Mouse (Mus musculus) stomach, embryonic 15.5 days (tissue): ENCODE measurements at regions not wholly inside any gene's neighbourhood (a gene's known extent, or its start where the extent isn't known, plus 50 kb on each side); places are given as distances from the start of the nearest gene placed in this dataset.

ENCODE experiments used
- ATAC-seq: fragments of 200-750 bp; cut with Nextera tagmentation; 2 replicates; pipeline ENCODE4 v1.8.0; 2017; ENCODE audit warnings: low read depth, moderate number of reproducible peaks, moderate TSS enrichment; ENCODE audit not compliant: insufficient read depth, low FRiP score
- H3K27ac ChIP-seq: fragments of 300-500 bp; sonication (generic); 2 replicates; pipeline ENCODE4 v1.5.1; 2015; ENCODE audit warnings: mild to moderate bottlenecking, inconsistent platforms
- H3K27me3 ChIP-seq: fragments of 300-500 bp; sonication (generic); replicated peaks from 2 replicates; pipeline ENCODE4 v1.6.1; 2015; ENCODE audit warnings: inconsistent platforms
- H3K36me3 ChIP-seq: fragments of 300-500 bp; sonication (generic); 2 replicates; pipeline ENCODE4 v1.6.1; 2015; ENCODE audit warnings: inconsistent platforms
- H3K4me1 ChIP-seq: fragments of 300-500 bp; sonication (generic); 2 replicates; pipeline ENCODE4 v1.6.1; 2015; ENCODE audit warnings: inconsistent platforms
- H3K4me2 ChIP-seq: fragments of 300-500 bp; sonication (generic); 2 replicates; pipeline ENCODE4 v1.6.1; 2015; ENCODE audit warnings: mild to moderate bottlenecking, inconsistent platforms
- H3K4me3 ChIP-seq: fragments of 300-500 bp; sonication (generic); replicated peaks from 2 replicates; pipeline ENCODE4 v1.5.1; 2015; ENCODE audit warnings: inconsistent platforms
- H3K9ac ChIP-seq: fragments of 300-500 bp; sonication (generic); 2 replicates; pipeline ENCODE4 v1.6.1; 2015; ENCODE audit warnings: inconsistent platforms
- H3K9me3 ChIP-seq: fragments of 300-500 bp; sonication (generic); 2 replicates; pipeline ENCODE4 v1.6.1; 2016; ENCODE audit warnings: inconsistent platforms
- WGBS: fragments of 180-500 bp; shearing (Covaris S2); methylation state at CpG from one replicate; pipeline ENCODE4 v1.1.7; 2015; 5-methylcytosine and 5-hydroxymethylcytosine counted together

DNA sequence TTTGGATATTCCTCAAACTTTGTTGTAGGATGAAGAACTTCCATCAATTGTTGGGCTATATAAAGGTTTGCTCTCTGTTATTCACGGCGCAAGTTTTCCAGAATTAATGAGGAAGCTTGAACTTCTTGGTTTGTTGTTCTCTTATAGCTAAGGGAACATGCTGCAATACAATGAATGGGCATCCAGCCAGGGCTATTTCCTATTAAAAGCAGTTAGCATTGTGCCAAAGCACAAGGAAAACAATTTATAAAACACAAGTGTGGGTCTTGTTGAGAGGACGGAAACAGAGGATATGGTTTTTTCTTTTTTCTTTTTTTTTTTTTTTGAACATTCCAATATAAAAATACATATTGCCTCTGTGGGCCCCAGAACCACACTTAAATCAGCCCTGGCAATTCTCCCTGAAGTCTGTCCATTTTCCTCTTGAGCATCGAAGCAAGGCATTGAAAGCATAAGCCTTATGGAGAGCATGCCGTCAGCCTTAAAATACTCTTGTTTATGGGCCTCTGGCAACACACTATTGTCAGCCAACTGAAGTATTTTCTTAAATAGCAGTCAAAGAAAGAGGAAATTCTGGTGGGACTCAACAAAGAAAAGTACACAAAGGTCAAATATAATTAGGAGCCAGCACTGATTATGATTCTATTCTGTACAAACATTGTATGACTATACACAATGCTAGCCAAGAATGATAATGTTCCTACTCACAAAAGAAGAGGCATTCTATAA lies 158.6 kb downstream of the Fam198b start:
- no peak overlapping the region for H3K9ac ChIP-seq
- H3K4me3 ChIP-seq, result no peak overlapping the region
- no peaks in the 10 kb centered on the region for H3K27me3 ChIP-seq
- H3K27ac ChIP-seq, result no peak overlapping the region
- no peaks in the 10 kb centered on the region for H3K4me1 ChIP-seq
- H3K36me3 ChIP-seq, result no peaks in the 10 kb centered on the region
- ATAC-seq, result no peak; the same call in 1 of the 2 replicates
- WGBS, result 64% methylated on average over 5 of the region's 5 CpGs
- H3K9me3 ChIP-seq, result no peaks in the 10 kb centered on the region
- no peak overlapping the region for H3K4me2 ChIP-seq

DNA sequence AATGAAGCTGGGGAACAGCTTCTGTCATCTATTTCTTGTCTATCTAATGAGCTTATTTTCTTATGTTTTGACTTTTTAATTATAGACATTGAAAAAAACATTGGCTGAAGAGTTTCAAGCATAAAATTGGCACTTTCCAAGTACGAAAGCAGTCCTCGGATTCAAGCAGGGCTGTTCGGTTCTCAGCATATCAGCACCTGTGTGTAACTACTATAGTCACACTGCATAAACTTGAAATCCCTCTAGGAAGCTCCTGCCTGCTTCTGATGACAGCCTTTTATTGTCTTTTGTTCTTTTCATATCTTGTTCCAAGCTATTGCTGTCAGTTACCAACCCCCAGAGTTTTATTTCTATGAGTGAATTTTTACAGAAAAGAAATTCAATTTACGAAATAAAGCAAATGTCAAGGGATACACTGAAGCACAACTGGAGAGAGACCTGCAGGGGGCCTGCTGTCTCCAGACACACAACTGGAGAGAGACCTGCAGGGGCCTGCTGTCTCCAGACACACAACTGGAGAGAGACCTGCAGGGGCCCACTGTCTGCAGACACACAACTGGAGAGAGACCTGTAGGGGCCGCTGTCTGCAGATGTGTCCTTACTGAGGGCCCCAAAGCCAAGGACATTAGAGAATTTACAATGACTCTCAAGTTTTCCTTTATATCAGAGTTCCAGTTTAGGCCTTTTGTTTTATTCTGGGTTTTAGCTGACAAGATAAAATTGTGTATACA lies 165.3 kb downstream of the Fam198b start:
- Histone ChIP-seq H3K4me3 (no peak overlapping the region), H3K4me2 (no peak overlapping the region), H3K9me3 (no peaks in the 10 kb centered on the region), H3K27ac (no peak overlapping the region), H3K36me3 (no peaks in the 10 kb centered on the region), H3K9ac (no peak overlapping the region), H3K4me1 (no peaks in the 10 kb centered on the region), H3K27me3 (no peaks in the 10 kb centered on the region)
- WGBS, result 85% methylated on average over 5 of the region's 5 CpGs
- ATAC-seq, result no peak

GRCm38 (mm10) chr3:80050920-80051319 lies 166.6 kb downstream of the Fam198b start:
- Histone ChIP-seq H3K4me3 (no peak overlapping the region), H3K27ac (no peak overlapping the region), H3K9ac (no peak overlapping the region), H3K27me3 (no peaks in the 10 kb centered on the region), H3K36me3 (no peaks in the 10 kb centered on the region), H3K4me1 (no peaks in the 10 kb centered on the region), H3K9me3 (no peaks in the 10 kb centered on the region), H3K4me2 (no peak overlapping the region)
- WGBS, result 85% methylated on average over 4 of the region's 4 CpGs
- no peak for ATAC-seq

DNA sequence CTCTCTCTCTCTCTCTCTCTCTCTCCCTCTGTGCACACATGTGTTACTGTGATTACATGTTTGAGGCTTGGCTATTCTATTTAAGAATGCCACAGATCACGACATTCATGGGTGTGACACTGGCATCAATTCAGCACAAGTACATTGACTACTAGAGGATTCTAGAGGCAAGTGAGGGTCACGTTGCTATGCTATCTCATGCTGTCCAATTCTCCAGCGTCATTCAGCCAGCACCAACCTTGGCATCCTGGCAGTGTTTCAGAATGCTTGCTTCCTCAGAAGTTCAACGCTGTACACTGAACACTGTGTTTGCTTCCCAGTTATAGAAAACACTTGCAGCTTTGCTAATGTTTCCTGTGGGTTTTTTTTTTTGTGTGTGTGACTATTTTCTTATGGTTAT lies 167.6 kb downstream of the Fam198b start:
- Histone ChIP-seq H3K4me1 (no peaks in the 10 kb centered on the region), H3K9me3 (no peaks in the 10 kb centered on the region), H3K4me3 (no peak overlapping the region), H3K9ac (no peak overlapping the region), H3K36me3 (no peaks in the 10 kb centered on the region), H3K4me2 (no peak overlapping the region), H3K27me3 (no peaks in the 10 kb centered on the region), H3K27ac (no peak overlapping the region)
- no peak for ATAC-seq
- WGBS, result 68% methylated on average over 4 of the region's 4 CpGs

- Histone ChIP-seq H3K36me3 (no peaks in the 10 kb centered on the region), H3K4me2 (no peak overlapping the region), H3K27me3 (no peaks in the 10 kb centered on the region), H3K4me1 (no peaks in the 10 kb centered on the region), H3K9me3 (no peaks in the 10 kb centered on the region), H3K9ac (no peak overlapping the region), H3K4me3 (no peak overlapping the region), H3K27ac (no peak overlapping the region)
- ATAC-seq, result no peak
- 49% methylated on average over 3 of the region's 3 CpGs for WGBS
Measured at GRCm38 (mm10) chr3:80052879-80053278, 168.5 kb downstream of the Fam198b start.

DNA sequence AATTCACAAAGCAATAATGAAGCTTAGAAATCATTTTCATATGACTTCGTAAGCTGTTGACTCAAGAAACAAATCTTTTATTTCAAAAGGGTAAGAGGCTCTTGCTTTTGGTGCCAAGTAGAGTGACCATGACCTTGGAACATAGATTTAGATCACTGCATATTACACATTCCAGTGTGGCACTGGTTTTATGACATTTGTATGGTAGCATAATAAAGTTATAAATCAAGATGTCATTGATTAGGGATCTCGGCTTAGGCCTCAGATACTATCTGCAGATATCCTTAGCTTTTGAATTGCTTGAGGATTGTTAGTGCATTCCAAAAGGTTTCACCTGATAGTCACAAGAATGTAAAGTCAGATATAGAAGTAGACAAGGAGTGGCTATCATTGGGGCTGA lies 169.1 kb downstream of the Fam198b start:
- H3K4me2 ChIP-seq, result no peak overlapping the region
- no peak overlapping the region for H3K9ac ChIP-seq
- H3K27ac ChIP-seq, result no peak overlapping the region
- WGBS, result 77% methylated on average over 2 of the region's 2 CpGs
- no peaks in the 10 kb centered on the region for H3K9me3 ChIP-seq
- H3K27me3 ChIP-seq, result no peaks in the 10 kb centered on the region
- no peaks in the 10 kb centered on the region for H3K4me1 ChIP-seq
- no peak for ATAC-seq
- no peak overlapping the region for H3K4me3 ChIP-seq
- no peaks in the 10 kb centered on the region for H3K36me3 ChIP-seq

DNA sequence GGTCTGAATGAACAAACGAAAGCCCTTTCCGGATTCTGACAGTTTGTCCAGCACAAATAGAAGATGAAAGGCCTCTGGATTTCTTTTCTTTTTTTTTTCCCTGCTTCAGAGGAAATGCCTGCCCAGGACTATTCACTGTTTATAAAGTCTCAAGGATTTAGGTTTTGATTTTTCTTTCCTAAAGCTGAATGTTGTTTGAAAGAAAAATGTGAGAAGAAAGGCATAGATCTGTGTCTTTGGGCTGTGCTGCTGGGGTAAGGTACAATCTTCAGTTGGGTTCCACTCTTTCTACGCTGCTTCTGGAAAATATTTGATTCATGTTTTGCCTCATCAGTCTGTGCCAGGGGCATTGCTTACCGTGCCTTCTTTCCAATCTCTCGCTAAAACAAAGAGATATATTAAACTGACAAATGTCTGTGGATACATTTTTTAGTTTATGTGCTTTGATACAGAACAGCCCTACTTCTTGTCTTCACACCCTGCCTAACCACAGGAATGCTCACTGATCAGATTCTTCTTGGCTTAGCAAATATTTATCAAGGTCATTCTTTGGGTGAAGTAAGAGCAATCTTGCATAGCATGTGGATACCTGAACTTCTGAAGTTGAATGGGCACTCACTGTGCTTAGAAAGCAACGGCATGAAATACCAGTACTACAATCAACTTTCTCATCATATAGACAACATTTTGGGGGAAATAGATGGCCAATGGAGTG lies 172.5 kb downstream of the Fam198b start:
- Histone ChIP-seq H3K4me3 (no peak overlapping the region), H3K27me3 (no peaks in the 10 kb centered on the region), H3K4me1 (no peaks in the 10 kb centered on the region), H3K36me3 (no peaks in the 10 kb centered on the region), H3K27ac (no peak overlapping the region), H3K9me3 (no peaks in the 10 kb centered on the region), H3K9ac (no peak overlapping the region), H3K4me2 (no peak overlapping the region)
- ATAC-seq, result peak; percentile 53; the same call in 1 of the 2 replicates
- WGBS, result 38% methylated on average over 6 of the region's 6 CpGs

GRCm38 (mm10) chr3:80058722-80059121 lies 174.4 kb downstream of the Fam198b start:
- no peak overlapping the region for H3K4me2 ChIP-seq
- no peaks in the 10 kb centered on the region for H3K9me3 ChIP-seq
- no peaks in the 10 kb centered on the region for H3K4me1 ChIP-seq
- H3K36me3 ChIP-seq, result no peaks in the 10 kb centered on the region
- no peak overlapping the region for H3K9ac ChIP-seq
- WGBS, result 27% methylated on average over 2 of the region's 2 CpGs
- no peak overlapping the region for H3K4me3 ChIP-seq
- ATAC-seq, result no peak
- no peak overlapping the region for H3K27ac ChIP-seq
- H3K27me3 ChIP-seq, result no peaks in the 10 kb centered on the region

DNA sequence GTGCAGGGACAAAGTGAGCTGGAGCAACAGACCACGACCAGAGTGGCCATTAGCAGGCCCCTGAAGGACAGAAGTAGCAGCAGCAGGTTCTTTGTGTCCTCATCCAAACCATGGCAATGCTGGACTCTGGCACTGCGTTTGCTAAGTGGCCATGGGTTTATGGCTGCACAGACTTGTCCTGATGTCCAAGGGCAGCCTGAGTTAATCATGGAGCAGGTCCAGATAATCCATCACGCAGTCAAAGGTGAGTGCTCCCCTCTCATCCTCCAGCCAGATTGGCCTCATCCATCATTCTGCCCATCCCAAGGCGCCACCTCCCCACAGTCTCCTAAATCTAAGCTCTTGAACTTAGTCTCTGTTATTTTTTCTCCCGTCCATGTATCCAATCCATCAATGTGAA lies 186.4 kb downstream of the Fam198b start:
- no peaks in the 10 kb centered on the region for H3K4me1 ChIP-seq
- H3K4me3 ChIP-seq, result no peak overlapping the region
- no peak overlapping the region for H3K4me2 ChIP-seq
- no peaks in the 10 kb centered on the region for H3K36me3 ChIP-seq
- no peaks in the 10 kb centered on the region for H3K27me3 ChIP-seq
- 62% methylated on average over 5 of the region's 5 CpGs for WGBS
- no peaks in the 10 kb centered on the region for H3K9me3 ChIP-seq
- no peak overlapping the region for H3K27ac ChIP-seq
- no peak for ATAC-seq
- H3K9ac ChIP-seq, result no peak overlapping the region

DNA sequence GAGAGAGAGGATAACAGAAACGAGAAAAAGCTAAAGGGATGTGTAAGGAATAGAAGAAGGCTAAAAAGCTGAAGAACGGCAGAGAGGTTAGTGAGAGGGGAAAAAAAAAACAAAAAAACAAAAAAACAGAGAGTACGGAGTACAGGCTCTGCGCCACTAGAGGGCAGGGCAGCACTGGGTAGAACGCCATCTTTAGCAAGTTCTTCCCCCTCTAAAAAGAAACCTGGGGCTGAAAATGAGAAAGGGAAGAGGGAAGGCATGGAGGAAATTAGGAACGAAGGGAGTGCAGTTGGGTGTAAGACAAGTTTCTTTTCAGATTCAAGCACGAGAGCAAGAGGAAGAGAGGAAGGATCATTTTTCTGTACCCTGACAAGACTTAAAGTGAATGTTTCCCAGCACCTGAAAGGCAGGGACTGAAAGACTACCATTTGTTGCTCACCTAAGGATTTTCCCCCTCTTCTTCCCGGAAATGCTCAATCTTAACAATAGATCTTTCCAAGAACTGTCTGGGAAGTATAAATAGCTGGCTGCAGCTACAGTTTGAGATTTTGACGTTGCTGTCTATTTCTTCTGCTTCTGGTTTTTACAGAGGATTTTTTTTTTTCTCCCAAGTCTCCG lies 195.6 kb downstream of the Fam198b start:
- no peaks in the 10 kb centered on the region for H3K4me1 ChIP-seq
- no peaks in the 10 kb centered on the region for H3K9me3 ChIP-seq
- H3K4me3 ChIP-seq, result peak overlapping the region; percentile 23; the same call in 1 of the 2 replicates
- WGBS, result 12% methylated on average over 10 of the region's 10 CpGs
- no peak for ATAC-seq
- peak overlapping the region; percentile 47 for H3K4me2 ChIP-seq
- no peaks in the 10 kb centered on the region for H3K27me3 ChIP-seq
- H3K27ac ChIP-seq, result no peak overlapping the region; the same call in 1 of the 2 replicates
- no peaks in the 10 kb centered on the region for H3K36me3 ChIP-seq
- no peak overlapping the region for H3K9ac ChIP-seq

- Histone ChIP-seq H3K9me3 (no peaks in the 10 kb centered on the region), H3K36me3 (no peaks in the 10 kb centered on the region), H3K4me3 (no peak overlapping the region), H3K9ac (no peak overlapping the region), H3K4me2 (no peak overlapping the region), H3K27ac (no peak overlapping the region), H3K27me3 (no peaks in the 10 kb centered on the region), H3K4me1 (no peaks in the 10 kb centered on the region)
- 31% methylated on average over 7 of the region's 7 CpGs for WGBS
- no peak for ATAC-seq
Measured at GRCm38 (mm10) chr3:80081210-80081609, 196.9 kb downstream of the Fam198b start.
